Mouse (Mus musculus) adipocyte (in vitro differentiated cells): ENCODE data around the gene Gm382.

Experiments used
- DNase-seq: peaks from one replicate; pipeline ENCODE4 v3.0.0-alpha.2; 2016; ENCODE audit warnings: low spot score

The Gm382 gene

GRCm38 (mm10) chrX:127039672-127040071 lies at the start of gene Gm382:
TSS of gene Gm382 (plus strand) at chrX:127039972.
- DNase-seq: no peak

GRCm38 (mm10) chrX:127070179-127070578 lies 30.4 kb downstream of the Gm382 start:
- DNase-seq: peak; percentile 66

DNA sequence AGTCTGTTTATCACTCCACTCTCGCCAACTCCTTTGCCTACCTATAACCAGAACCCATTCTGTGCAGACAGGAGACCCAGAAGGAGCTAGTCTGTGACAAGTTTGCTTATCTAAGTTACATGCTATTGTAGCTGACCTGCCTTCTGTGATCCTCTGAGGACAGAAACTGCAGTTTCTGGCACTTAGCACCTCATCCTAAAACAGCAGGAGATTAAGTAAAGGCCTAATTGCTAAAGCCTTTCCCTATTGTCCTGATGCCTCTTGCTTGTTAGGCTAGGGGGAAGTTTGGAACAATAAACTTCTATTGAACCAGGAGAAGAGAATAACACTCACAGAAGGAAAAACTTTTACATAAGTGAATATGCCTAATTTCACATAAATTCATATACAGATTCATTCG lies 51.5 kb downstream of the Gm382 start:
- no peak for DNase-seq

GRCm38 (mm10) chrX:127093036-127093435 lies 53.3 kb downstream of the Gm382 start:
- DNase-seq: no peak

DNA sequence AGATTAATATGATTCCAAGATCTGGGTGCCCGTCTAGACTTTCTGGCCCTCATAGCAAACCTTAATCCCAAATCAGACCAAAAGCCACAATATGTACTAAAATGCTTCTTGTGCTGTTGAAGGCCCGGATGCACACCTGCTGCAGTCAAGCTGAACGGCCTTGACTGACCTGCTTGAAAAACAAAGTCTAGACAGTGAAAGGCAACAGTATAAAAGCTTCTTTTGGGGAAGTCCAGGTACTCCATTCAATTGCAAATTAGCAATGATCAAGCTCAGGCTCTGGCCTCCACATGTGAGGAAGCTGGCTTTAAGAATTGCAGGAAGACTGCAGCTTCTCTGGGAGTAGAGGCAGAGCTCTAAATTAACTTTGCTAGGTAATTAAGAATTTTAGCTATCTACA lies 54.2 kb downstream of the Gm382 start:
- no peak for DNase-seq

- peak; percentile 64 for DNase-seq
Observed at GRCm38 (mm10) chrX:127104341-127104740, 64.6 kb downstream of the Gm382 start.
